Mouse (Mus musculus) olfactory bulb, adult 2 months (tissue): ENCODE data around the gene Mapkbp1.

ENCODE experiments used
- CTCF ChIP-seq: fragments of 200-500 bp; IDR thresholded peaks from 2 replicates; pipeline ENCODE4 v1.5.1; 2012; ENCODE audit warnings: low read depth, mild to moderate bottlenecking, low read length, moderate library complexity; ENCODE audit not compliant: insufficient read depth
- POLR2A ChIP-seq: fragments of 200-500 bp; IDR thresholded peaks from 2 replicates; pipeline ENCODE4 v1.6.1; 2012; ENCODE audit warnings: mild to moderate bottlenecking, low read depth, low read length, moderate library complexity; ENCODE audit not compliant: insufficient read depth

DNA sequence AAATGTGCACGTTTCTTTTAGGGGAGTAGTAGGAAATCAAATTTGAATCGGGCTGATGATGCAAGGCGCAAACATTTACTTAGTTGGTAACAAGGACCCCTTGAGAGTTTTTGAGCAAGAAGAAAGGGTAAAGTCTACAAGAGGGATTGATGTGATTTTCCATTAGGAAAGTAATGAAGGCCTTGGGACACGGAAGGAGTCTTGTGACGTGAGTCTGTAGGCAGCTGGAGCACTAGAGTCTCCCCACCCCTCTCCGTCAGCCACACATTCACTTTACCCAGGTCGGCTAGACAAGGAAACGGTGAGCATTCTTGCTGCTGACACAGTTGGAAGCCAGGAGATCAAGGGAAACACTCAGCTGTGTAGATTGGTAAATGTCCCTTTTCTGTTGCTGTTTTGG, 13.4 kb downstream of the Mapkbp1 start:
- TF ChIP-seq CTCF (no peak), POLR2A (no peak)
